8 mouse cellular contexts compared by ENCODE assay signal in genomic region chr6:53820486-53820985, GRCm38 (mm10). TPM values are rescaled to one million over a fixed set of nuclear protein-coding genes. Genes with fewer than 3 reads are reported as not detected.
DNase-seq lines count a peak whose midpoint lies in the region; ATAC-seq lines count a peak whose summit lies in the region.

TSS of gene Tril (minus strand) at chr6:53820830.

- peak within 1 kb of the TSS; percentile 53 for H3K4me3 ChIP-seq in forebrain, embryonic 11.5 days (ENCODE audit: low read depth, low read length)
- peak within 1 kb of the TSS; percentile 67 for H3K4me3 ChIP-seq in heart, embryonic 12.5 days
- H3K4me3 ChIP-seq in kidney, embryonic 16.5 days (ENCODE audit: low read length) = peak within 1 kb of the TSS; percentile 59
- peak within 1 kb of the TSS; percentile 43 for H3K4me3 ChIP-seq in liver, embryonic 11.5 days (ENCODE audit: low read depth, low read length)
- peak within 1 kb of the TSS; percentile 49 for H3K4me3 ChIP-seq in neural tube, embryonic 14.5 days (ENCODE audit: low read depth, low read length)

- peak; percentile 53 for DNase-seq in 3T3-L1 (ENCODE audit: low read depth, low spot score)
- DNase-seq in brain, adult 2 months (ENCODE audit: low read depth, low spot score) = peak; percentile 37
- no peak for DNase-seq in forebrain, embryonic 11.5 days (ENCODE audit: low spot score)
- DNase-seq in liver, embryonic 11.5 days (ENCODE audit: low spot score) = peak; percentile 58
- peak; percentile 81 to 82 for DNase-seq in urinary bladder, postnatal 4 days (ENCODE audit: low spot score in 2 of 2)

- peak within 1 kb of the TSS; percentile 59 for H3K27ac ChIP-seq in forebrain, embryonic 11.5 days (ENCODE audit: low read depth, low read length)
- peak within 1 kb of the TSS; percentile 63 for H3K27ac ChIP-seq in heart, embryonic 12.5 days (ENCODE audit: poor library complexity, severe bottlenecking)
- H3K27ac ChIP-seq in kidney, embryonic 16.5 days (ENCODE audit: low read length) = peak within 1 kb of the TSS; percentile 98
- peak within 1 kb of the TSS; percentile 38; the same call in 1 of the 2 replicates for H3K27ac ChIP-seq in liver, embryonic 11.5 days (ENCODE audit: low read depth, low read length)
- H3K27ac ChIP-seq in neural tube, embryonic 14.5 days (ENCODE audit: low read depth, low read length) = peak within 1 kb of the TSS; percentile 67

- no peaks in the 10 kb centered on the region for H3K9me3 ChIP-seq in forebrain, embryonic 11.5 days (ENCODE audit: control insufficient read depth, low read length)
- H3K9me3 ChIP-seq in heart, embryonic 12.5 days (replicated peaks) = no peaks in the 10 kb centered on the region
- H3K9me3 ChIP-seq in kidney, embryonic 16.5 days (ENCODE audit: low read length) = no peaks in the 10 kb centered on the region
- H3K9me3 ChIP-seq in liver, embryonic 11.5 days (ENCODE audit: control insufficient read depth, low read length) = no peaks in the 10 kb centered on the region
- H3K9me3 ChIP-seq in neural tube, embryonic 14.5 days (ENCODE audit: control insufficient read depth, low read length) = no peaks in the 10 kb centered on the region

- no peaks in the 10 kb centered on the region for H3K36me3 ChIP-seq in forebrain, embryonic 11.5 days (ENCODE audit: control insufficient read depth, insufficient read depth, low read length)
- no peaks in the 10 kb centered on the region for H3K36me3 ChIP-seq in heart, embryonic 12.5 days
- H3K36me3 ChIP-seq in kidney, embryonic 16.5 days (ENCODE audit: insufficient read depth, low read length) = no peaks in the 10 kb centered on the region
- no peaks in the 10 kb centered on the region for H3K36me3 ChIP-seq in liver, embryonic 11.5 days (ENCODE audit: control insufficient read depth, insufficient read depth, low read length)
- no peaks in the 10 kb centered on the region for H3K36me3 ChIP-seq in neural tube, embryonic 14.5 days (ENCODE audit: control insufficient read depth, insufficient read depth, low read length)

- peak; percentile 64 for ATAC-seq in forebrain, embryonic 11.5 days (replicated peaks; ENCODE audit: low FRiP score)
- peak; percentile 73 for ATAC-seq in heart, embryonic 12.5 days (ENCODE audit: insufficient number of reproducible peaks, low FRiP score)
- ATAC-seq in kidney, embryonic 16.5 days (ENCODE audit: low FRiP score, low TSS enrichment) = peak; percentile 88
- ATAC-seq in liver, embryonic 11.5 days (replicated peaks; ENCODE audit: low FRiP score) = no peak
- ATAC-seq in neural tube, embryonic 14.5 days (ENCODE audit: low read depth) = peak; percentile 59; the same call in 1 of the 2 replicates

- under 1% methylated on average over 43 of the region's 43 CpGs for WGBS in forebrain, embryonic 11.5 days
- under 1% methylated on average over 43 of the region's 43 CpGs for WGBS in heart, embryonic 12.5 days
- under 1% methylated on average over 43 of the region's 43 CpGs for WGBS in kidney, embryonic 16.5 days
- WGBS in liver, embryonic 11.5 days = under 1% methylated on average over 43 of the region's 43 CpGs
- WGBS in neural tube, embryonic 14.5 days = under 1% methylated on average over 43 of the region's 43 CpGs

- H3K27me3 ChIP-seq in forebrain, embryonic 11.5 days (ENCODE audit: control insufficient read depth, insufficient read depth, low read length) = peaks cover 41% of the 10 kb centered on the region
- H3K27me3 ChIP-seq in heart, embryonic 12.5 days (replicated peaks) = peaks cover 66% of the 10 kb centered on the region
- peaks cover 8% of the 10 kb centered on the region; the same call in 1 of the 2 replicates for H3K27me3 ChIP-seq in kidney, embryonic 16.5 days (ENCODE audit: insufficient read depth, low read length)
- peaks cover 81% of the 10 kb centered on the region for H3K27me3 ChIP-seq in liver, embryonic 11.5 days (replicated peaks; ENCODE audit: control insufficient read depth, insufficient read depth, low read length)
- H3K27me3 ChIP-seq in neural tube, embryonic 14.5 days (ENCODE audit: control insufficient read depth, insufficient read depth, low read length) = peaks cover 21% of the 10 kb centered on the region

- H3K9ac ChIP-seq in forebrain, embryonic 11.5 days (ENCODE audit: low read length) = peak within 1 kb of the TSS; percentile 78
- H3K9ac ChIP-seq in heart, embryonic 12.5 days = peak within 1 kb of the TSS; percentile 70
- peak within 1 kb of the TSS; percentile 91 for H3K9ac ChIP-seq in kidney, embryonic 16.5 days (replicated peaks; ENCODE audit: low read length)
- peak within 1 kb of the TSS; percentile 52 for H3K9ac ChIP-seq in liver, embryonic 11.5 days (ENCODE audit: low read depth, low read length)
- peak within 1 kb of the TSS; percentile 51 for H3K9ac ChIP-seq in neural tube, embryonic 14.5 days (replicated peaks; ENCODE audit: low read depth, low read length)

- H3K4me2 ChIP-seq in forebrain, embryonic 11.5 days (ENCODE audit: low read depth, low read length, severe bottlenecking) = peak within 1 kb of the TSS; percentile 89
- peak within 1 kb of the TSS; percentile 95 for H3K4me2 ChIP-seq in heart, embryonic 12.5 days
- H3K4me2 ChIP-seq in kidney, embryonic 16.5 days (replicated peaks; ENCODE audit: low read depth, low read length) = peak within 1 kb of the TSS; percentile 86
- peak within 1 kb of the TSS; percentile 72 for H3K4me2 ChIP-seq in liver, embryonic 11.5 days
- peak within 1 kb of the TSS; percentile 92 for H3K4me2 ChIP-seq in neural tube, embryonic 14.5 days (ENCODE audit: low read depth, low read length)

- peaks cover 12% of the 10 kb centered on the region; the same call in 1 of the 2 replicates for H3K4me1 ChIP-seq in forebrain, embryonic 11.5 days (replicated peaks; ENCODE audit: control insufficient read depth, insufficient read depth, low read length)
- peaks cover 29% of the 10 kb centered on the region for H3K4me1 ChIP-seq in heart, embryonic 12.5 days (replicated peaks)
- H3K4me1 ChIP-seq in kidney, embryonic 16.5 days (ENCODE audit: insufficient read depth, low read length) = peaks cover 35% of the 10 kb centered on the region
- peaks cover 10% of the 10 kb centered on the region for H3K4me1 ChIP-seq in liver, embryonic 11.5 days (replicated peaks; ENCODE audit: control insufficient read depth, insufficient read depth, low read length)
- peaks cover 27% of the 10 kb centered on the region for H3K4me1 ChIP-seq in neural tube, embryonic 14.5 days (ENCODE audit: control insufficient read depth, insufficient read depth, low read length)

RNA-seq across cellular contexts. Expression of gene Tril, which starts in this region (rescaled TPM):
- polyA plus RNA-seq in forebrain, embryonic 11.5 days (2014; fragmentation: Nextera tagmentation; extraction: Ambion mirVana) = 22.6 and 26.5 TPM in 2 replicates
- 8.3 and 10.5 TPM in 2 replicates for polyA plus RNA-seq in heart, embryonic 12.5 days (2016; fragmentation: Nextera tagmentation; extraction: Ambion mirVana)
- polyA plus RNA-seq in kidney, embryonic 16.5 days (2015; fragmentation: Nextera tagmentation; extraction: Ambion mirVana) = 83.7 and 86.5 TPM in 2 replicates
- 4.5 and 5.5 TPM in 2 replicates for polyA plus RNA-seq in liver, embryonic 11.5 days (2014; fragmentation: Nextera tagmentation; extraction: Ambion mirVana)
- 9.2 and 12.4 TPM in 2 replicates for polyA plus RNA-seq in neural tube, embryonic 14.5 days (2014; fragmentation: Nextera tagmentation; extraction: Ambion mirVana)

Comparison
In these comparisons a context has a peak if more than half of its experiments do, and no peak if none do; other contexts are left out.
1. H3K27ac ChIP-seq: peak in every context shown above with its lines; median percentile 98 in kidney, embryonic 16.5 days; 67 in neural tube, embryonic 14.5 days; 63 in heart, embryonic 12.5 days; 59 in forebrain, embryonic 11.5 days; 38 in liver, embryonic 11.5 days.